Mouse (Mus musculus): ENCODE measurements around the gene Bcar3. TPM values are rescaled to one million over a fixed set of nuclear protein-coding genes. Genes with fewer than 3 reads are reported as not detected.

The Bcar3 gene
- total and polyA plus RNA-seq, 3 experiments, result 47.4 to 61.2 (median 52.0) TPM

DNA sequence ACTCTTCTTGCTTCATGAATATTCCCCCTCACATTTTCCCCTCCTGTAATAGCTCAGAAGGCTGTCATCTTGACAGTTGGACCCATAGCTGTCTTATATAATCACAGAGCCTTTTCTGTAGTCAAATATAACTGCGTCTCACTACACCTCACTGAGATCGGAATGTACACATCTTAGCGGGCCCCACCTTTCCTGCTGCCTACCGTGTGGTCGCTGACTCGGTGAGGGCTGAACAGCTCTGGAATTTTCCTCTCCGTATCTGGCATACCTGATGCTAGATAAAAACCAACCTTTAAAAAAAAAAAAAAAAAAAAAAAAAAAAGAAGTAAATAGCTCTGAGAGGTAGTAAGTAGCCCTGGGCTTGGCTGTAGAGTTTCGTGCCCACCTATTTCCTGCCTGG, 164.8 kb downstream of the Bcar3 start:
- Histone ChIP-seq H3K79me2 (replicated peaks; ENCODE audit: control insufficient read depth, extremely low read depth, insufficient read depth, poor library complexity, severe bottlenecking) (peaks cover 40% of the 10 kb centered on the region), H3K9ac (ENCODE audit: insufficient read depth, low read depth) (no peak overlapping the region), H3K36me3 (replicated peaks in 1 of 2; ENCODE audit: control insufficient read depth in 1 of 2, insufficient read depth in 1 of 2, low read length in 1 of 2) (peaks cover 15 to 58% of the 10 kb centered on the region in 2 experiments), H3K4me2 (ENCODE audit: insufficient read depth, low read depth, poor library complexity, severe bottlenecking) (peak overlapping the region; percentile 63), H3K4me1 (ENCODE audit: control insufficient read depth in 1 of 2, insufficient read depth in 2 of 2) (peaks cover 39 to 99% of the 10 kb centered on the region in 2 experiments), H3K9me3 (replicated peaks; ENCODE audit: low read length) (no peaks in the 10 kb centered on the region), H3K4me3 (replicated peaks in 1 of 3; ENCODE audit: low read depth in 2 of 3, low read length in 2 of 3, poor library complexity in 1 of 3) (no peak overlapping the region), H3K27ac (ENCODE audit: insufficient read depth, low read depth) (no peak overlapping the region; the same call in 1 of the 2 replicates), H3K27me3 (replicated peaks) (no peaks in the 10 kb centered on the region)
- TF ChIP-seq MAFK (IDR thresholded peaks at IDR 0.05; ENCODE audit: insufficient replicate concordance, low read length), result no peak
- peak; percentile 34; the same call in 1 of the 2 replicates for TF ChIP-seq ETS1 (conservative IDR thresholded peaks at IDR 0.05; ENCODE audit: low read depth, low read length)
- TF ChIP-seq IRF4 (IDR thresholded peaks at IDR 0.05; ENCODE audit: low read depth, low read length), result 0 out of 2 replicates have a peak, but pooled peaks have one; percentile 24
- TF ChIP-seq MAZ (IDR thresholded peaks at IDR 0.05; ENCODE audit: low read depth, low read length), result no peak
- TF ChIP-seq UBTF (IDR thresholded peaks at IDR 0.05; ENCODE audit: low read depth, low read length), result no peak
- TF ChIP-seq ZNF384 (IDR thresholded peaks at IDR 0.05; ENCODE audit: low read depth, low read length), result peak; percentile 69; the same call in 1 of the 2 replicates
- TF ChIP-seq MYC (IDR thresholded peaks at IDR 0.05; ENCODE audit: low read depth, low read length), result no peak
- no peak for TF ChIP-seq ZKSCAN1 (IDR thresholded peaks at IDR 0.05; ENCODE audit: borderline replicate concordance, low read depth, low read length)
- no peak for TF ChIP-seq SIN3A (IDR thresholded peaks at IDR 0.05; ENCODE audit: low read length)
- TF ChIP-seq POLR2AphosphoS2 (IDR thresholded peaks at IDR 0.05; ENCODE audit: low read depth, low read length), result no peak
- no peak for TF ChIP-seq ZMIZ1 (IDR thresholded peaks at IDR 0.05; ENCODE audit: low read depth, low read length)
- TF ChIP-seq MEF2A (IDR thresholded peaks at IDR 0.05; ENCODE audit: borderline replicate concordance, low read depth, low read length), result no peak
- no peak for TF ChIP-seq RAD21 (IDR thresholded peaks at IDR 0.05; ENCODE audit: low read depth, low read length)
- no peak for TF ChIP-seq CHD1 (IDR thresholded peaks at IDR 0.05; ENCODE audit: low read depth, low read length)
- no peak for TF ChIP-seq TBP (conservative IDR thresholded peaks at IDR 0.05; ENCODE audit: low read depth, low read length)
- no peak for TF ChIP-seq MXI1 (IDR thresholded peaks at IDR 0.05; ENCODE audit: low read depth, low read length)
- TF ChIP-seq SMC3 (IDR thresholded peaks at IDR 0.05; ENCODE audit: low read depth, low read length), result no peak
- TF ChIP-seq GABPA (IDR thresholded peaks at IDR 0.05; ENCODE audit: insufficient replicate concordance, low read depth, low read length), result no peak
- peak; percentile 26; the same call in 1 of the 2 replicates for TF ChIP-seq TCF12 (IDR thresholded peaks at IDR 0.05; ENCODE audit: low read depth, low read length)
- no peak for TF ChIP-seq PAX5 (IDR thresholded peaks at IDR 0.05; ENCODE audit: low read length)
- no peak for TF ChIP-seq CTCF (conservative IDR thresholded peaks at IDR 0.05 in 1 of 2, IDR thresholded peaks at IDR 0.05 in 1 of 2; ENCODE audit: low read depth in 2 of 2, low read length in 2 of 2)
- TF ChIP-seq USF2 (conservative IDR thresholded peaks at IDR 0.05; ENCODE audit: low read depth, low read length), result no peak
- TF ChIP-seq CHD2 (IDR thresholded peaks at IDR 0.05; ENCODE audit: low read length), result no peak
- no peak for TF ChIP-seq ELF1 (IDR thresholded peaks at IDR 0.05; ENCODE audit: low read depth, low read length)
- no peak for TF ChIP-seq ZC3H11A (IDR thresholded peaks at IDR 0.05; ENCODE audit: low read depth, low read length)
- TF ChIP-seq NELFE (IDR thresholded peaks at IDR 0.05; ENCODE audit: low read depth, low read length), result no peak
- no peak for TF ChIP-seq POLR2A (IDR thresholded peaks at IDR 0.05; ENCODE audit: low read depth, low read length)
- no peak for TF ChIP-seq JUND (conservative IDR thresholded peaks at IDR 0.05; ENCODE audit: low read depth, low read length)
- TF ChIP-seq USF1 (IDR thresholded peaks at IDR 0.05; ENCODE audit: low read depth, low read length), result no peak
- TF ChIP-seq E2F4 (IDR thresholded peaks at IDR 0.05; ENCODE audit: insufficient replicate concordance, low read depth, low read length), result no peak
- TF ChIP-seq RCOR1 (conservative IDR thresholded peaks at IDR 0.05; ENCODE audit: low read depth, low read length), result no peak
- TF ChIP-seq NRF1 (IDR thresholded peaks at IDR 0.05; ENCODE audit: low read depth, low read length), result no peak
- no peak for TF ChIP-seq BHLHE40 (IDR thresholded peaks at IDR 0.05; ENCODE audit: low read depth, low read length)
- dilution Hi-C loops (cut with MboI; ENCODE audit: extremely low pct_ligation_motif_present, extremely low pct_unique_long_range_greater_than_20kb, low sequenced_read_pairs) (no loop called here), in situ Hi-C loops (cut with MboI; ENCODE audit: low pct_ligation_motif_present, low pct_unique_long_range_greater_than_20kb, low sequenced_read_pairs) (loop anchor here (5.0 kb wide), 1 partner anchor 36 kb away; no protein-coding TSS in a partner anchor)
- DNase-seq (ENCODE audit: extremely low read depth), result peak; percentile 42
